Comparison of ENCODE assay signal across 9 mouse cellular contexts in the genomic region with DNA sequence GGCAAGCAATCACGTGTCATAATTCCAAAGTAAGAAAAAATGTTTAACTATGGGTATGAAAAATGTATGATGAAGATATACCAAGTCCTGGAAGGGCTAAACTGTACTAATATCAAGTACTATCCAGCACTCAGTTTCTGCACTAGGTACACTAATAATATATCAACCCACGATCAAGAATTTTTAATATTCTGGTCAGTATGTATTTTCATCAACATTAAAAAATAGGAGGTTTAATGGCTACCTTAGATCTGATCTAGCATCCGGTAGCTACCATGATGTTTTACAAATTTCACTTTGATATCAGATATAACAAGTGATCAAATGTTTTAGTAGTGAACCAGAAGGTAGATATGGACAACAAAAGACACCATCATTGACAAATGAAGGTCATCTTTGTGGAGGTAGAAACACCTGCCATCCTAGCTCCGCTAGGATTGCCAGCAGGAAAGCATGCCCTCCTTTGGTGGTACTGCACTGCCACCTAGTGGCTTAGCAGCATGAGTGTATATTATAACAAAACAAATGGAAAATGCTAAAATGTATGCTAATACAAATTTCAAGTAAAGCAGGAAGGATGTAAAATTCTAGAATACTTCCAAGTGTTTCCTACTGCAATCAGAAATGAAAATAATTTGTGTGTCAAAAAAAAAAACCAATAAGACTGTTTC. TPM values are rescaled to one million over a fixed set of nuclear protein-coding genes. Genes with fewer than 3 reads are reported as not detected.
DNase-seq lines count a peak whose midpoint lies in the region; ATAC-seq and TF ChIP-seq lines count a peak whose summit lies in the region.
"Had no signal": no experiment of that assay in that cellular context is flagged by ENCODE, and none has a peak within 500 bp of the region (broad histone marks: within the 10 kb centered on the region; RNA-seq: fewer than 3 reads in every experiment).

No protein-coding gene starts in this region.

- ATAC-seq in heart, postnatal 0 days (ENCODE audit: insufficient read depth, low read depth), result no peak
- peak; percentile 85 for ATAC-seq in midbrain, embryonic 15.5 days (replicated peaks)

- WGBS in heart, postnatal 0 days, result 27% methylated on average over 4 of the region's 4 CpGs
- WGBS in midbrain, embryonic 15.5 days, result 44% methylated on average over 4 of the region's 4 CpGs

- no peak overlapping the region for H3K9ac ChIP-seq in heart, postnatal 0 days (replicated peaks; ENCODE audit: low read depth, low read length)
- H3K9ac ChIP-seq in midbrain, embryonic 15.5 days, result no peak overlapping the region
- H3K9ac ChIP-seq: embryonic facial prominence, embryonic 15.5 days had no signal

- no peak overlapping the region for H3K4me3 ChIP-seq in heart, postnatal 0 days (ENCODE audit: low read depth, low read length)
- no peak overlapping the region for H3K4me3 ChIP-seq in left cerebral cortex, adult 2 months
- no peak overlapping the region for H3K4me3 ChIP-seq in midbrain, embryonic 15.5 days
- H3K4me3 ChIP-seq: embryonic facial prominence, embryonic 15.5 days had no signal

- no peaks in the 10 kb centered on the region for H3K9me3 ChIP-seq in heart, postnatal 0 days (replicated peaks; ENCODE audit: control insufficient read depth, low read length)
- H3K9me3 ChIP-seq in midbrain, embryonic 15.5 days, result no peaks in the 10 kb centered on the region
- H3K9me3 ChIP-seq: embryonic facial prominence, embryonic 15.5 days had no signal

- DNase-seq in layer of hippocampus, adult 11-12 months (ENCODE audit: low spot score), result peak; percentile 33
- DNase-seq in layer of hippocampus, adult 9-11 months, result no peak
- DNase-seq in ZHBTc4 (ENCODE audit: low read depth, low spot score), result peak; percentile 68
- DNase-seq in cerebellum, postnatal 36 days, result peak; percentile 50 to 58
- DNase-seq in heart, postnatal 0 days (ENCODE audit: low spot score), result peak; percentile 29
- peak; percentile 40 to 75 for DNase-seq in left cerebral cortex, adult 2 months (ENCODE audit: extremely low spot score in 1 of 2, low spot score in 2 of 2)
- peak; percentile 81 for DNase-seq in testis, postnatal 10 days (ENCODE audit: low spot score)

- H3K27ac ChIP-seq in heart, postnatal 0 days (ENCODE audit: low read depth), result no peak overlapping the region
- H3K27ac ChIP-seq in left cerebral cortex, adult 2 months, result no peak overlapping the region
- H3K27ac ChIP-seq in midbrain, embryonic 15.5 days, result no peak overlapping the region
- H3K27ac ChIP-seq: embryonic facial prominence, embryonic 15.5 days had no signal

- intact Hi-C loops in left cerebral cortex, adult 2 months (cut with DNase I), result no loop called here

- TF ChIP-seq EP300 in heart, postnatal 0 days (IDR thresholded peaks at IDR 0.05; ENCODE audit: low read depth), result no peak

- H3K27me3 ChIP-seq in heart, postnatal 0 days (ENCODE audit: control insufficient read depth, insufficient read depth, low read length), result no peaks in the 10 kb centered on the region
- no peaks in the 10 kb centered on the region for H3K27me3 ChIP-seq in midbrain, embryonic 15.5 days (replicated peaks)
- H3K27me3 ChIP-seq: embryonic facial prominence, embryonic 15.5 days had no signal

- no peaks in the 10 kb centered on the region for H3K36me3 ChIP-seq in heart, postnatal 0 days (replicated peaks; ENCODE audit: control insufficient read depth, insufficient read depth, low read length)
- H3K36me3 ChIP-seq in midbrain, embryonic 15.5 days (replicated peaks), result no peaks in the 10 kb centered on the region
- H3K36me3 ChIP-seq: embryonic facial prominence, embryonic 15.5 days had no signal

- H3K4me1 ChIP-seq in heart, postnatal 0 days (ENCODE audit: control insufficient read depth, insufficient read depth), result no peaks in the 10 kb centered on the region
- H3K4me1 ChIP-seq in midbrain, embryonic 15.5 days, result no peaks in the 10 kb centered on the region

- peak; percentile 91 for TF ChIP-seq CTCF in heart, postnatal 0 days (IDR thresholded peaks at IDR 0.05; ENCODE audit: low read depth)
- peak; percentile 93 for TF ChIP-seq CTCF in left cerebral cortex, adult 2 months (IDR thresholded peaks at IDR 0.05)

- no peak overlapping the region for H3K4me2 ChIP-seq in heart, postnatal 0 days (ENCODE audit: low read depth, low read length)
- no peak overlapping the region for H3K4me2 ChIP-seq in midbrain, embryonic 15.5 days
- H3K4me2 ChIP-seq: embryonic facial prominence, embryonic 15.5 days had no signal

RNA-seq across cellular contexts. Expression of a gene that starts 20.5 kb away (rescaled TPM):
- 1.1 and 6.5 TPM in 2 replicates for total RNA-seq in heart, postnatal 0 days (2014; rRNA removed; ENCODE audit: low replicate concordance)
- 1.6 and 1.9 TPM in 2 replicates for polyA plus RNA-seq in heart, postnatal 0 days (2015; fragmentation: Nextera tagmentation; extraction: Ambion mirVana)
- 10 to 100 TPM; 15.1 to 15.7 TPM for total RNA-seq in left cerebral cortex, adult 2 months (2021)
- 1.7 and 2.4 TPM in 2 replicates for polyA plus RNA-seq in midbrain, embryonic 15.5 days (2015; fragmentation: Nextera tagmentation; extraction: Ambion mirVana)
